Mouse (Mus musculus) megakaryocyte, embryonic 14.5 days (primary cell): ENCODE results near the gene Spg20.

Experiments used
- FLI1 ChIP-seq: IDR thresholded peaks from 2 replicates; pipeline ENCODE4 v1.6.1; 2012; ENCODE audit warnings: low read length, inconsistent platforms, mixed read lengths
- GATA1 ChIP-seq: IDR thresholded peaks from 3 replicates; pipeline ENCODE4 v1.6.1; 2012; ENCODE audit warnings: mixed read lengths, low read length, inconsistent platforms, borderline replicate concordance

- TF ChIP-seq GATA1 (no peak), FLI1 (no peak)
These were observed 29.5 kb downstream of the Spg20 start for GRCm38 (mm10) chr3:55141401-55141800.
